Mouse (Mus musculus): ENCODE results near the gene Dnm3. TPM values are rescaled to one million over a fixed set of nuclear protein-coding genes. Genes with fewer than 3 reads are reported as not detected.

Gene Dnm3
- total RNA-seq, 2 experiments from 2014 or later: 0.15 TPM; not detected in 1

- ATAC-seq (ENCODE audit: poor library complexity, severe bottlenecking): no peak
These were observed 344.8 kb downstream of the Dnm3 start for GRCm38 (mm10) chr1:162132908-162133641.

GRCm38 (mm10) chr1:162126856-162127792 is 350.7 kb downstream of the Dnm3 start:
- ATAC-seq (ENCODE audit: poor library complexity, severe bottlenecking): no peak

- no peak for ATAC-seq (ENCODE audit: poor library complexity, severe bottlenecking)
These were observed 353.4 kb downstream of the Dnm3 start for GRCm38 (mm10) chr1:162124396-162124795.

- no peak for ATAC-seq (ENCODE audit: poor library complexity, severe bottlenecking)
These were observed 356.2 kb downstream of the Dnm3 start for GRCm38 (mm10) chr1:162121441-162122200.

GRCm38 (mm10) chr1:162109437-162109813 is 368.4 kb downstream of the Dnm3 start:
- ATAC-seq (ENCODE audit: poor library complexity, severe bottlenecking): no peak

GRCm38 (mm10) chr1:162108726-162109436 is 369.0 kb downstream of the Dnm3 start:
- no peak for ATAC-seq (ENCODE audit: poor library complexity, severe bottlenecking)

- no peak for ATAC-seq (ENCODE audit: poor library complexity, severe bottlenecking)
These were observed 369.6 kb downstream of the Dnm3 start for GRCm38 (mm10) chr1:162108181-162108671.

GRCm38 (mm10) chr1:162107011-162107606 is 370.7 kb downstream of the Dnm3 start:
- no peak for ATAC-seq (ENCODE audit: poor library complexity, severe bottlenecking)

- ATAC-seq (ENCODE audit: poor library complexity, severe bottlenecking): no peak
These were observed 376.6 kb downstream of the Dnm3 start for GRCm38 (mm10) chr1:162100961-162101830.

GRCm38 (mm10) chr1:162100033-162100820 is 377.6 kb downstream of the Dnm3 start:
- no peak for ATAC-seq (ENCODE audit: poor library complexity, severe bottlenecking)

GRCm38 (mm10) chr1:162099203-162099602 is 378.6 kb downstream of the Dnm3 start:
- ATAC-seq (ENCODE audit: poor library complexity, severe bottlenecking): no peak

- ATAC-seq (ENCODE audit: poor library complexity, severe bottlenecking): no peak
These were observed 383.1 kb downstream of the Dnm3 start for GRCm38 (mm10) chr1:162094523-162095272.

- ATAC-seq (ENCODE audit: poor library complexity, severe bottlenecking): no peak
These were observed 383.9 kb downstream of the Dnm3 start for GRCm38 (mm10) chr1:162093806-162094522.

GRCm38 (mm10) chr1:162092899-162093659 is 384.8 kb downstream of the Dnm3 start:
- no peak for ATAC-seq (ENCODE audit: poor library complexity, severe bottlenecking)

- no peak for ATAC-seq (ENCODE audit: poor library complexity, severe bottlenecking)
These were observed 385.4 kb downstream of the Dnm3 start for GRCm38 (mm10) chr1:162092401-162092800.

GRCm38 (mm10) chr1:162083886-162084478 is 393.9 kb downstream of the Dnm3 start:
- ATAC-seq (ENCODE audit: poor library complexity, severe bottlenecking): no peak
